Mouse (Mus musculus): Measurements from ENCODE around the gene Gbx2.

DNA sequence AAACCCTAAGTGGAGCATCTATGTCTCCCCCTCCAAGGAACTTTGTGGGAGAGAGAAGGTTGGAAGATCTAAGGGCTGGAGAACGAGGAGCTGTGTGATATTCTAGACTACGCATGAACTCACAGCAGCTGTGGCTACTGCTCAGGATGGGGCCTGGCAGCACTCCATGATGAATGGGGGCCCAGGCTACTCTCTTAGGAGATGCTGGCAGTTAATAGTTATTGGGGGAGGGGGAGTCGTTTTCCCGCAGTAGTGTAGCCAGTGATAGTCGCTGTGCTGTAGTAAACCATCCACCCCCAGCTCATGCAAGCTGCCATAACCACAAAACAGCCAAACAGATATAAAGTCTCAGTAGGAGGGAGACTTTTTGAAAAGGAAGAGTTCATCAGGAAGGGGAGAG is 18.6 kb downstream of the Gbx2 start:
- no peak for TF ChIP-seq POLR2A (IDR thresholded peaks at IDR 0.05; ENCODE audit: low read depth, low read length)
- TF ChIP-seq CTCF (IDR thresholded peaks at IDR 0.05; ENCODE audit: extremely low read depth, insufficient read length, insufficient replicate concordance, low read depth, low read length), result no peak
